Mouse (Mus musculus): Measurements from ENCODE around the gene Akt1s1. TPM values are rescaled to one million over a fixed set of nuclear protein-coding genes. Genes with fewer than 3 reads are reported as not detected.

The Akt1s1 gene
- polyA plus RNA-seq, 1 experiment from 2014 or later: 61.6 TPM

DNA sequence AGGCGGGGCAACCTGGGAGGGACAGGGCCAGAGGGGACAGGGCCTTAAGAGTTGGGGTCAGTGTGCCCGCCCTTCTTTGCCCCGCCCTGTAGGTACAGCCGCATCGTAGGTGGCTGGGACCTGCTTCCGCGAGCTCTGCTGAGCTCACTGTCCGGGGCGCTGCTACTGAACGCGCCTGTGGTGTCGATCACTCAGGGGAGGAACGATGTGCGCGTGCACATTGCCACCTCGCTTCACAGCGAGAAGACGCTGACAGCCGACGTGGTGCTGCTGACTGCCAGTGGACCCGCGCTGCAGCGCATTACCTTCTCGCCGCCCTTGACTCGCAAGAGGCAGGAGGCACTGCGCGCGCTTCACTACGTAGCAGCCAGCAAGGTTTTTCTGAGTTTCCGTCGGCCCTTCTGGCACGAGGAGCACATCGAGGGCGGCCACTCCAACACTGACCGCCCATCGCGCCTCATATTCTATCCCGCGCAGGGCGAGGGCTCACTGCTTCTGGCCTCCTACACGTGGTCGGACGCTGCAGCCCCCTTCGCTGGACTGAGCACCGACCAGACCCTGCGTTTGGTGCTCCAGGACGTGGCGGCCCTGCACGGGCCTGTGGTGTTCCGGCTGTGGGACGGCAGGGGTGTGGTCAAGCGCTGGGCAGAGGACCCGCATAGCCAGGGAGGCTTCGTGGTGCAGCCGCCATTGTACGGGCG is 9.2 kb upstream of the Akt1s1 start:
- H3K27ac ChIP-seq (replicated peaks in 1 of 2; ENCODE audit: control insufficient read depth in 1 of 2, insufficient read depth in 1 of 2, low read depth in 2 of 2, low read length in 2 of 2): no peak overlapping the region
- ATAC-seq (ENCODE audit: insufficient number of reproducible peaks, insufficient read depth, low FRiP score, low read depth): peak; percentile 12; the same call in 1 of the 2 replicates
- H3K36me3 ChIP-seq (ENCODE audit: control insufficient read depth, insufficient read depth, low read length): peaks cover 44% of the 10 kb centered on the region
- no peaks in the 10 kb centered on the region for H3K9me3 ChIP-seq (ENCODE audit: control insufficient read depth, low read length)
- WGBS: 2% methylated on average over 58 of the region's 58 CpGs
- peak overlapping the region; percentile 70 for H3K4me2 ChIP-seq (ENCODE audit: low read length)
- peaks cover 12% of the 10 kb centered on the region in 2 experiments for H3K4me1 ChIP-seq (ENCODE audit: control insufficient read depth in 2 of 2, insufficient read depth in 2 of 2, low read length in 2 of 2)
- H3K4me3 ChIP-seq (ENCODE audit: control insufficient read depth in 1 of 2, insufficient read depth in 1 of 2, low read depth in 1 of 2, low read length in 2 of 2): peak overlapping the region; percentile 28 to 35
- peak overlapping the region; percentile 60 for H3K9ac ChIP-seq (ENCODE audit: low read length)
- peaks cover 13% of the 10 kb centered on the region for H3K27me3 ChIP-seq (ENCODE audit: control insufficient read depth, insufficient read depth, low read length)

DNA sequence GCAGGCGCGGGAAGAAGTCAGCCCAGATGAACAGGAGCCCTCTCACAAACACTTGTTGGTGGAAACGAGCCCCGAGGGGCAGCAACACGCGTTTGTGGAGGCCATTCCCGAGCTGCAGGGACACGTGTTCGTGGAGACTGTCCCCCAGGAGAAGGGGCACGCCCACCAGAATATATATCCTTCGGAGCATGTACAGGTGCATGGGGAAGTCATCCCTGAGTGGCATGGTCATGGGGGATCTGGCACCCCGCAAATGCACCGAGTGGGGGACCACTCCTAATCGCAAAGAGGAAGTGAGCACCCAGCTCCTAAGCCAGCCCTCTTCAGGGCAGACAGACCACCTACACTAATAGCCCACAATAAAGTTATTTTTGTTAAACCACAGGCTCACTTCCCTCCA is 8.4 kb upstream of the Akt1s1 start:
- Histone ChIP-seq H3K27ac (replicated peaks in 1 of 2; ENCODE audit: control insufficient read depth in 1 of 2, insufficient read depth in 1 of 2, low read depth in 2 of 2, low read length in 2 of 2) (no peak overlapping the region), H3K36me3 (ENCODE audit: control insufficient read depth, insufficient read depth, low read length) (peaks cover 52% of the 10 kb centered on the region), H3K4me1 (ENCODE audit: control insufficient read depth in 2 of 2, insufficient read depth in 2 of 2, low read length in 2 of 2) (peaks cover 12% of the 10 kb centered on the region in 2 experiments), H3K27me3 (ENCODE audit: control insufficient read depth, insufficient read depth, low read length) (peaks cover 13% of the 10 kb centered on the region), H3K4me2 (ENCODE audit: low read length) (peak overlapping the region; percentile 70; the same call in 1 of the 2 replicates), H3K4me3 (ENCODE audit: control insufficient read depth in 1 of 2, insufficient read depth in 1 of 2, low read depth in 1 of 2, low read length in 2 of 2) (no peak overlapping the region), H3K9ac (ENCODE audit: low read length) (no peak overlapping the region), H3K9me3 (ENCODE audit: control insufficient read depth, low read length) (no peaks in the 10 kb centered on the region)
- ATAC-seq (ENCODE audit: insufficient number of reproducible peaks, insufficient read depth, low FRiP score, low read depth): no peak
- WGBS: 52% methylated on average over 14 of the region's 14 CpGs

DNA sequence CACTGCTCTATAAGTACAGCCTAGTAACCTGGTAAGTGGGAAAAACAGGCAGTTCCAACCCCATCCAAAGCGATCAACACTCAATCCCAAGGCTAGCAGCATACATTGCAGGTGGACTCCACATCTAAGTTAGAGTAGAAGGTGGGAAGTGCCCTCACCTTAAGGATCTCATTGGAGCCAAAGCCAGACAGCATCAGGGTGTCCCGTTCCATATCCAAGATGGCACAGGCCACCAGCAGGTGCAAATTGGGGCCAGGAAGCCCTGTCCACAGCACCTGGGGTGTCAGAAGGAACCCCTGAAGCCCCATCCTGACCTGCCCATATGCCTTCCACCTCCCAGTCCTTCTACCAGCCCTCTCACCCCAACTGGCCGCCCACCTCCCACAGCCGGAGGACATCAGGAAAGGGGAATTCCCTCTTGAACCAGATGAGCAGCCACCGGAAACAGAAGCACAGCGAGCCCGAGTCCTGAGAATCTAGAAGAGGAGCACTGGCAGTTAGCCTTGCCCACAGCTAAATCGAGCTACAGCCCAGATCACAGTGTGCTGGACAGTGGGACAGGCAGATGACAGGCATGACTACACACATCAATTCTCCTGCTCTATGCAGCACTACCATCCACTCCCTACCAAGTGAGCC is 6.8 kb upstream of the Akt1s1 start:
- WGBS: 90% methylated on average over 8 of the region's 8 CpGs
- Histone ChIP-seq H3K9me3 (ENCODE audit: control insufficient read depth, low read length) (no peaks in the 10 kb centered on the region), H3K4me2 (ENCODE audit: low read length) (no peak overlapping the region), H3K9ac (ENCODE audit: low read length) (no peak overlapping the region), H3K4me1 (ENCODE audit: control insufficient read depth in 2 of 2, insufficient read depth in 2 of 2, low read length in 2 of 2) (peaks cover 11 to 12% of the 10 kb centered on the region in 2 experiments), H3K27ac (replicated peaks in 1 of 2; ENCODE audit: control insufficient read depth in 1 of 2, insufficient read depth in 1 of 2, low read depth in 2 of 2, low read length in 2 of 2) (no peak overlapping the region), H3K27me3 (ENCODE audit: control insufficient read depth, insufficient read depth, low read length) (peaks cover 13% of the 10 kb centered on the region), H3K4me3 (ENCODE audit: control insufficient read depth in 1 of 2, insufficient read depth in 1 of 2, low read depth in 1 of 2, low read length in 2 of 2) (no peak overlapping the region), H3K36me3 (ENCODE audit: control insufficient read depth, insufficient read depth, low read length) (peaks cover 67% of the 10 kb centered on the region)
- no peak for ATAC-seq (ENCODE audit: insufficient number of reproducible peaks, insufficient read depth, low FRiP score, low read depth)

DNA sequence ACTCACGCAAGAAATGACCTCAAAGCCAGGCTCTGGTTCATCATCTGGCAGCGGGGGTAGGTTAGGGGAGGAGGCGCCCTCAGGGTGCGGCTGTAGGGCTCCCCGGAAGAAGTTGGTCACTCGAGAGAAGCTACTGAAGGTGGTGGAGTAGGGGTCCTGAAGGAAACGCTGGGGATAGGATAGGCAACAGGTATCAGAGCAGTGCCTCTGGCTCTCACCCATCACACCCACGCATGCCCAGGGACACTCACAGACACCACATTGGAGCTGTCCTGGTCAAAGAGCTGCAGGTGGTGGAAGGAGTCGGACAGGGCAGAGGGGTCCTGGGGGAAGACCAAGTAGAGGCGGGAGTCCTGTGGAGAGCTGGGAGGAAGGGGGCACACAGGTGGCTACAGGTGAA is 3.8 kb upstream of the Akt1s1 start:
- Histone ChIP-seq H3K9ac (ENCODE audit: low read length) (no peak overlapping the region), H3K36me3 (ENCODE audit: control insufficient read depth, insufficient read depth, low read length) (peaks cover 71% of the 10 kb centered on the region), H3K27ac (replicated peaks in 1 of 2; ENCODE audit: control insufficient read depth in 1 of 2, insufficient read depth in 1 of 2, low read depth in 2 of 2, low read length in 2 of 2) (no peak overlapping the region), H3K4me1 (ENCODE audit: control insufficient read depth in 2 of 2, insufficient read depth in 2 of 2, low read length in 2 of 2) (peaks cover 11% of the 10 kb centered on the region in 2 experiments), H3K27me3 (ENCODE audit: control insufficient read depth, insufficient read depth, low read length) (peaks cover 9% of the 10 kb centered on the region), H3K4me3 (ENCODE audit: control insufficient read depth in 1 of 2, insufficient read depth in 1 of 2, low read depth in 1 of 2, low read length in 2 of 2) (no peak overlapping the region), H3K9me3 (ENCODE audit: control insufficient read depth, low read length) (no peaks in the 10 kb centered on the region), H3K4me2 (ENCODE audit: low read length) (no peak overlapping the region)
- ATAC-seq (ENCODE audit: insufficient number of reproducible peaks, insufficient read depth, low FRiP score, low read depth): no peak
- WGBS: 94% methylated on average over 10 of the region's 10 CpGs

DNA sequence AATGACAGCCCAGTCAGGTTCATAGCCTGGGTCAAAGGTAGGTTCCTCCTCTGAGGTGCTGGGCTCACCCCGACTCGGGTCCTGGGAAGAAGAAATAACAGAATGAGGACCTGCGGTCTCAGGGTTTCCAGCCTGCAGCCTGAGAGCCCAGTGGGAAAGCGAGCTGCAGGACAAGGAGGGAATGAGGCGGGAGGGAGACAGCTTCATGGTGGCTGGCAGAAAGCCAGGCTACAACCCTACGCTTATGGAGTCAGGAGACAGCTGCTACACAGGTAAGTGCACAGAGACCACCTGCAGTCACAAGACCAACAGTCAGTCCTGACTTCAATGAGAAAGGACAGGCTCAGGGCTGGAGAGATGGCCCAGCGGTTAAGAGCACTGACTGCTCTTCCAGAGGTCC is 2.0 kb upstream of the Akt1s1 start:
- H3K9me3 ChIP-seq (ENCODE audit: control insufficient read depth, low read length): no peaks in the 10 kb centered on the region
- no peaks in the 10 kb centered on the region for H3K27me3 ChIP-seq (ENCODE audit: control insufficient read depth, insufficient read depth, low read length)
- no peak overlapping the region for H3K27ac ChIP-seq (replicated peaks in 1 of 2; ENCODE audit: control insufficient read depth in 1 of 2, insufficient read depth in 1 of 2, low read depth in 2 of 2, low read length in 2 of 2)
- H3K4me3 ChIP-seq (ENCODE audit: control insufficient read depth in 1 of 2, insufficient read depth in 1 of 2, low read depth in 1 of 2, low read length in 2 of 2): no peak overlapping the region
- H3K36me3 ChIP-seq (ENCODE audit: control insufficient read depth, insufficient read depth, low read length): peaks cover 61% of the 10 kb centered on the region
- ATAC-seq (ENCODE audit: insufficient number of reproducible peaks, insufficient read depth, low FRiP score, low read depth): no peak
- H3K4me1 ChIP-seq (ENCODE audit: control insufficient read depth in 2 of 2, insufficient read depth in 2 of 2, low read length in 2 of 2): peaks cover 15 to 20% of the 10 kb centered on the region in 2 experiments
- no peak overlapping the region for H3K4me2 ChIP-seq (ENCODE audit: low read length)
- no peak overlapping the region for H3K9ac ChIP-seq (ENCODE audit: low read length)
- 93% methylated on average over 7 of the region's 7 CpGs for WGBS

DNA sequence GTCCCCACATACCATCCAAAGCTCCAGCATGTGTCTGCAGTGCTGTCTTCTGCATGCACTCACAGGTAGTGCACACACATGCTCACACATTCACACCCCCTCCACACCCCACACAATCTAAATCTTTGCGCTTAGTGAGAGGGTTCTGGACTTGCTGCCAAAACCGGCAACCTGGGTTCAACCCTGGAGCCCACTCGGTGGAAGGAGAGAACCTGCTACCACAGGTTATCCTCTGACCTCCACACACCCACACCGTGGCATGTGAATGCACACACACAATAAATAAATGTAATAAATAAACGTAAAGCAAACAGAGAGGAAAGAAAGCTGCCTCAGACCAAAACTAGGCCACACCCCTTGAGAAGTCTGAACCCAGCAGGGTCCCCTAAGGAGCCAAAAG is 1.0 kb upstream of the Akt1s1 start:
- Histone ChIP-seq H3K9me3 (ENCODE audit: control insufficient read depth, low read length) (no peaks in the 10 kb centered on the region), H3K4me2 (ENCODE audit: low read length) (peak overlapping the region; percentile 86), H3K27me3 (ENCODE audit: control insufficient read depth, insufficient read depth, low read length) (no peaks in the 10 kb centered on the region), H3K27ac (replicated peaks in 1 of 2; ENCODE audit: control insufficient read depth in 1 of 2, insufficient read depth in 1 of 2, low read depth in 2 of 2, low read length in 2 of 2) (no peak overlapping the region), H3K36me3 (ENCODE audit: control insufficient read depth, insufficient read depth, low read length) (peaks cover 57% of the 10 kb centered on the region), H3K4me3 (ENCODE audit: control insufficient read depth in 1 of 2, insufficient read depth in 1 of 2, low read depth in 1 of 2, low read length in 2 of 2) (peak overlapping the region; percentile 70 to 76), H3K4me1 (ENCODE audit: control insufficient read depth in 2 of 2, insufficient read depth in 2 of 2, low read length in 2 of 2) (peaks cover 15 to 20% of the 10 kb centered on the region in 2 experiments), H3K9ac (ENCODE audit: low read length) (peak overlapping the region; percentile 73)
- no peak for ATAC-seq (ENCODE audit: insufficient number of reproducible peaks, insufficient read depth, low FRiP score, low read depth)
- WGBS: 78% methylated on average over 5 of the region's 5 CpGs

DNA sequence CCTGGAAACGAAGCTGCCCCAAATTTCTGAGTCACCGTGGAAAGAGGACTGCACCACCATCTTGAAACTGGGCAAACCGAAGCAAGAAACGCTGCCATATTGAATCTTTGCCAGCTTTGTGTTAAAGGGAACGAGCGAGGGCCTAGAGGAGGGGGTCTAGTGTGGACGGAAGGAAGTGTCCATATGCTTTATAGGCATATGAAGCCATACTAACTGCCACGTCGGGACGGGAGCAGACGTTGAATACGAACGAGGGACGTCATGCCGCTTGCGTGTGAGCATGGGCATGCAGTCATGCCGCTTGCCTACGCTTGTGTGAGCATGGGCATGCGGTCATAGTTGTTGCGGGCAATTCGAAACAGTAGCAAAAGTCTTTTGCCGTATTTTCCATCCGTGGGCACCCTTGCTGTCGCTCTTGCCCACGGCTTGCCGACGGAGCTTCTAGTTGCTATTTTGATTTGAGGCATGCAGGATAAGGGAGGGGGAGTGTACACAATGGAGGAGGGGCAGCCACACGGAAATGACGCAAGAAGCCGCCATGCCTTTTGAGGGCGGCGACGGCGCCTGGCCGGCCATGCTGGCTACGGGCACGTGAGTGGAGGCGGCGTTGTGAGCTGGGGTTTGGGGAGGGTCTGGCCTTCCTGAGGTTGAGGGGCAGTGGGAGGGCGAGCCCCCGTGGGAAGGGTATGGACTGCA is 773 bp downstream of the Akt1s1 start:
- ATAC-seq (ENCODE audit: insufficient number of reproducible peaks, insufficient read depth, low FRiP score, low read depth): peak; percentile 60
- peaks cover 49% of the 10 kb centered on the region for H3K36me3 ChIP-seq (ENCODE audit: control insufficient read depth, insufficient read depth, low read length)
- peak overlapping the region; percentile 91 for H3K9ac ChIP-seq (ENCODE audit: low read length)
- peak overlapping the region; percentile 70 to 76 for H3K4me3 ChIP-seq (ENCODE audit: control insufficient read depth in 1 of 2, insufficient read depth in 1 of 2, low read depth in 1 of 2, low read length in 2 of 2)
- peak overlapping the region; percentile 86 for H3K4me2 ChIP-seq (ENCODE audit: low read length)
- peaks cover 21 to 33% of the 10 kb centered on the region in 2 experiments for H3K4me1 ChIP-seq (ENCODE audit: control insufficient read depth in 2 of 2, insufficient read depth in 2 of 2, low read length in 2 of 2)
- no peaks in the 10 kb centered on the region for H3K9me3 ChIP-seq (ENCODE audit: control insufficient read depth, low read length)
- H3K27me3 ChIP-seq (ENCODE audit: control insufficient read depth, insufficient read depth, low read length): no peaks in the 10 kb centered on the region
- WGBS: under 1% methylated on average over 41 of the region's 41 CpGs
- peak overlapping the region; percentile 94 to 98 for H3K27ac ChIP-seq (replicated peaks in 1 of 2; ENCODE audit: control insufficient read depth in 1 of 2, insufficient read depth in 1 of 2, low read depth in 2 of 2, low read length in 2 of 2)
